8 mouse cellular contexts compared by ENCODE assay signal in the genomic region with DNA sequence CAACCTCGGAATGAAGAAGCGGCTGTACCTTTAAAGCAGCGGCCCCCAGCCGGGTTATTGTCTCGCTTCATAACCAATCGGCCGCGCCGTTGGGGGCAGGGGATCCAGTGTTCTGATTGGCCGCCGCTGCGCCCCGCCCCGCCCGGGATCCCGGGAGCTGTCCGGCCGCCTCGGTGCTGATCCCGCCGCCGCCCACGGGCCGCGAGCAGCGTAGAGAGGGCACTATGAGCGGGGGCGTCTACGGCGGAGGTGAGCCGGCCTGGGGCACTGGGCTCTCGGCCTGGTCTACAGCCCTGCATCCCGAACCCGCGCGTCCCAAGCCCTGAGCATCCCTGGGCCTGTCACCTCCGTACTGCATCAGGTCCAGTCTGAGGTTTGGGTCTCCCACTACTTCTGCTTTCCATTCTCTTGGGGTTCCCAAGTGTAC. TPM values are rescaled to one million over a fixed set of nuclear protein-coding genes. Genes with fewer than 3 reads are reported as not detected.
A peak's percentile ranks its signal among the peaks of the same experiment; 100 is the strongest.
DNase-seq lines count a peak whose midpoint lies in the region; ATAC-seq and TF ChIP-seq lines count a peak whose summit lies in the region.

A gene (plus strand): TSS at position 107 of the 427 bp plus-strand sequence.

- peaks cover 6 to 14% of the 10 kb centered on the region in 2 experiments for H3K27me3 ChIP-seq in MEL (ENCODE audit: control insufficient read depth in 1 of 2, insufficient read depth in 2 of 2, low read length in 2 of 2)
- peaks cover 26% of the 10 kb centered on the region for H3K27me3 ChIP-seq in forebrain, embryonic 12.5 days
- H3K27me3 ChIP-seq in lung, embryonic 14.5 days (ENCODE audit: insufficient read depth, low read length) = peaks cover 16% of the 10 kb centered on the region

- DNase-seq in MEL (ENCODE audit: low read depth, low spot score) = peak; percentile 76
- peak; percentile 39 for DNase-seq in c-Kit-positive CD71-positive TER-119-positive erythroid progenitor cells, embryonic 14.5 days (ENCODE audit: low spot score)
- DNase-seq in heart, postnatal 4 days = peak; percentile 83
- peak; percentile 88 for DNase-seq in layer of hippocampus, adult 9-11 months
- DNase-seq in lung, embryonic 14.5 days = peak; percentile 85
- DNase-seq in thymus, postnatal 36 days = peak; percentile 63

- no peaks in the 10 kb centered on the region for H3K79me2 ChIP-seq in MEL (ENCODE audit: control insufficient read depth, insufficient read depth, low read length, poor library complexity)

- H3K4me1 ChIP-seq in MEL (ENCODE audit: control insufficient read depth in 1 of 2, insufficient read depth in 2 of 2, low read length in 2 of 2) = 0 out of 4 replicates have a peak, but pooled peaks cover 0 to 4% of the 10 kb centered on the region in 2 experiments
- peaks cover 14% of the 10 kb centered on the region for H3K4me1 ChIP-seq in forebrain, embryonic 12.5 days
- no peaks in the 10 kb centered on the region for H3K4me1 ChIP-seq in lung, embryonic 14.5 days (ENCODE audit: insufficient read depth)
- peaks cover 12% of the 10 kb centered on the region for H3K4me1 ChIP-seq in olfactory bulb, adult 2 months (ENCODE audit: control insufficient read depth, insufficient read depth, low read length)

- peak; percentile 92 for ATAC-seq in forebrain, embryonic 12.5 days (ENCODE audit: low FRiP score)
- ATAC-seq in lung, embryonic 14.5 days (ENCODE audit: insufficient read depth) = peak; percentile 73

- H3K4me2 ChIP-seq in forebrain, embryonic 12.5 days = peak within 1 kb of the TSS; percentile 50
- H3K4me2 ChIP-seq in lung, embryonic 14.5 days = peak within 1 kb of the TSS; percentile 51

- H3K9me3 ChIP-seq in MEL (replicated peaks; ENCODE audit: insufficient read depth, low read length) = no peaks in the 10 kb centered on the region
- no peaks in the 10 kb centered on the region for H3K9me3 ChIP-seq in forebrain, embryonic 12.5 days
- no peaks in the 10 kb centered on the region for H3K9me3 ChIP-seq in lung, embryonic 14.5 days (ENCODE audit: low read depth, low read length)

- no peak within 1 kb of the TSS for H3K4me3 ChIP-seq in MEL (ENCODE audit: control insufficient read depth in 1 of 2, insufficient read depth in 1 of 2, low read depth in 2 of 2, low read length in 2 of 2)
- peak within 1 kb of the TSS; percentile 53 for H3K4me3 ChIP-seq in forebrain, embryonic 12.5 days (replicated peaks)
- peak within 1 kb of the TSS; percentile 10; the same call in 1 of the 2 replicates for H3K4me3 ChIP-seq in lung, embryonic 14.5 days (ENCODE audit: low read depth, low read length)
- peak within 1 kb of the TSS; percentile 89 for H3K4me3 ChIP-seq in olfactory bulb, adult 2 months (ENCODE audit: insufficient read depth, low read depth, low read length)

- H3K9ac ChIP-seq in MEL (ENCODE audit: control insufficient read depth, low read depth, low read length, poor library complexity, severe bottlenecking) = no peak within 1 kb of the TSS
- H3K9ac ChIP-seq in forebrain, embryonic 12.5 days = peak within 1 kb of the TSS; percentile 55
- H3K9ac ChIP-seq in lung, embryonic 14.5 days = no peak within 1 kb of the TSS

- TF ChIP-seq EP300 in MEL (IDR thresholded peaks at IDR 0.05; ENCODE audit: low read depth in 1 of 2, low read length in 2 of 2) = peak in 1 of 2 experiments; percentile 47; a peak in 1 of 4 replicates

- TF ChIP-seq CTCF in MEL (IDR thresholded peaks at IDR 0.05 in 2 of 3, conservative IDR thresholded peaks at IDR 0.05 in 1 of 3; ENCODE audit: control insufficient read depth in 1 of 3, insufficient read depth in 1 of 3, low read depth in 2 of 3, low read length in 3 of 3, poor library complexity in 1 of 3, severe bottlenecking in 1 of 3) = no peak
- no peak for TF ChIP-seq CTCF in lung, embryonic 14.5 days (IDR thresholded peaks at IDR 0.05; ENCODE audit: low read depth)
- no peak for TF ChIP-seq CTCF in olfactory bulb, adult 2 months (IDR thresholded peaks at IDR 0.05; ENCODE audit: insufficient read depth, low read depth, low read length)

- WGBS in forebrain, embryonic 12.5 days = 1% methylated on average over 37 of the region's 37 CpGs
- WGBS in lung, embryonic 14.5 days = 2% methylated on average over 37 of the region's 37 CpGs
- WGBS in olfactory bulb, adult 2 months = under 1% methylated on average over 37 of the region's 37 CpGs

- no peak for TF ChIP-seq RAD21 in MEL (IDR thresholded peaks at IDR 0.05; ENCODE audit: low read depth, low read length)

- H3K36me3 ChIP-seq in MEL (ENCODE audit: control insufficient read depth in 1 of 2, insufficient read depth in 2 of 2, low read length in 2 of 2) = no peaks in the 10 kb centered on the region
- H3K36me3 ChIP-seq in forebrain, embryonic 12.5 days (replicated peaks) = no peaks in the 10 kb centered on the region
- H3K36me3 ChIP-seq in lung, embryonic 14.5 days (ENCODE audit: insufficient read depth) = no peaks in the 10 kb centered on the region

- H3K27ac ChIP-seq in MEL (ENCODE audit: control insufficient read depth, low read depth, low read length) = no peak within 1 kb of the TSS
- peak within 1 kb of the TSS; percentile 56 for H3K27ac ChIP-seq in forebrain, embryonic 12.5 days
- no peak within 1 kb of the TSS for H3K27ac ChIP-seq in lung, embryonic 14.5 days (ENCODE audit: low read depth)
- H3K27ac ChIP-seq in olfactory bulb, adult 2 months (ENCODE audit: insufficient read depth, low read depth, low read length) = peak within 1 kb of the TSS; percentile 43; the same call in 1 of the 2 replicates

- TF ChIP-seq POLR2A in MEL (IDR thresholded peaks at IDR 0.05; ENCODE audit: control insufficient read depth in 1 of 2, insufficient read depth in 1 of 2, low read depth in 1 of 2, low read length in 2 of 2, poor library complexity in 1 of 2) = no peak
- peak; percentile 74; the same call in 1 of the 2 replicates for TF ChIP-seq POLR2A in olfactory bulb, adult 2 months (IDR thresholded peaks at IDR 0.05; ENCODE audit: insufficient read depth, low read depth, low read length)

TF ChIP-seq in MEL, 35 proteins besides CTCF, POLR2A, EP300 and RAD21:
- TF ChIP-seq NELFE (IDR thresholded peaks at IDR 0.05; ENCODE audit: low read depth, low read length) = no peak
- TF ChIP-seq MAZ (IDR thresholded peaks at IDR 0.05; ENCODE audit: low read depth, low read length) = peak; percentile 96
- no peak for TF ChIP-seq KAT2A (conservative IDR thresholded peaks at IDR 0.05; ENCODE audit: low read depth, low read length)
- no peak for TF ChIP-seq JUND (IDR thresholded peaks at IDR 0.05; ENCODE audit: low read depth, low read length)
- 0 out of 2 replicates have a peak, but pooled peaks have one; percentile 30 for TF ChIP-seq CHD2 (IDR thresholded peaks at IDR 0.05; ENCODE audit: low read length)
- TF ChIP-seq BHLHE40 (IDR thresholded peaks at IDR 0.05; ENCODE audit: borderline replicate concordance, low read depth, low read length) = no peak
- TF ChIP-seq MXI1 (IDR thresholded peaks at IDR 0.05; ENCODE audit: low read depth, low read length) = peak; percentile 81
- TF ChIP-seq SIN3A (IDR thresholded peaks at IDR 0.05; ENCODE audit: low read length) = peak; percentile 92
- no peak for TF ChIP-seq HCFC1 (IDR thresholded peaks at IDR 0.05; ENCODE audit: low read depth, low read length)

RNA-seq across cellular contexts. Expression of the gene that starts here (rescaled TPM):
- total RNA-seq in MEL (2012; rRNA removed) = 0.15 TPM in 1 of 2 replicates, not detected in the other
- polyA plus RNA-seq in MEL (2012; ENCODE audit: insufficient read depth in 1 of 2, insufficient read length in 2 of 2, low read depth in 1 of 2, low replicate concordance in 2 of 2, missing spikeins in 1 of 2) = not detected
- polyA plus RNA-seq in forebrain, embryonic 12.5 days (2016; fragmentation: Nextera tagmentation; extraction: Ambion mirVana) = 76.1 and 80.3 TPM in 2 replicates
- not detected for total RNA-seq in heart, postnatal 4 days (2021)
- polyA plus RNA-seq in lung, embryonic 14.5 days (2014; fragmentation: Nextera tagmentation; extraction: Ambion mirVana) = 0.26 TPM in 1 of 2 replicates, not detected in the other
- not detected in 2 replicates for polyA plus RNA-seq in olfactory bulb, adult 2 months (2012; ENCODE audit: insufficient read depth, insufficient read length, low replicate concordance, missing spikeins)

Comparison
In these comparisons a context has a peak if more than half of its experiments do, and no peak if none do; other contexts are left out.
1. Peak in DNase-seq in MEL; RNA of the gene not detected or under 1 TPM.
2. Peak in DNase-seq in heart, postnatal 4 days; RNA of the gene not detected or under 1 TPM.
3. Peak in DNase-seq, ATAC-seq, H3K4me3 ChIP-seq and H3K4me2 ChIP-seq in lung, embryonic 14.5 days; RNA of the gene not detected or under 1 TPM.
4. H3K27ac ChIP-seq: peak in forebrain, embryonic 12.5 days (single experiment) and olfactory bulb, adult 2 months (single experiment); none in MEL (single experiment) and lung, embryonic 14.5 days (single experiment).
5. H3K4me3 ChIP-seq: peak in forebrain, embryonic 12.5 days (single experiment) and olfactory bulb, adult 2 months (single experiment); none in MEL (0 of 2).
6. Peak in every context shown above with its lines, with median percentiles within 50 percentile points of each other: DNase-seq.